In genomic region chr3:96263558-96264403, GRCm38 (mm10) we compare ENCODE assay signal across 9 mouse cellular contexts. TPM values are rescaled to one million over a fixed set of nuclear protein-coding genes. Genes with fewer than 3 reads are reported as not detected.
DNase-seq lines count a peak whose midpoint lies in the region; ATAC-seq and TF ChIP-seq lines count a peak whose summit lies in the region.
"Had no signal": no experiment of that assay in that cellular context is flagged by ENCODE, and none has a peak within 500 bp of the region (broad histone marks: within the 10 kb centered on the region; RNA-seq: fewer than 3 reads in every experiment).

No protein-coding gene starts in this region.

- DNase-seq in embryo, embryonic 10 days (ENCODE audit: low spot score): peak; percentile 61
- DNase-seq in embryo, embryonic 10.5 days (ENCODE audit: low spot score): no peak
- no peak for DNase-seq in G1E (ENCODE audit: low spot score)
- DNase-seq in embryonic facial prominence, embryonic 11.5 days (ENCODE audit: low spot score): peak; percentile 65
- peak; percentile 70 to 77 for DNase-seq in heart, postnatal 10 days
- DNase-seq in layer of hippocampus, postnatal 10 days (ENCODE audit: low spot score in 2 of 2): peak; percentile 29 to 47

- H3K4me3 ChIP-seq in G1E (ENCODE audit: low read depth, low read length): peak overlapping the region; percentile 75
- H3K4me3 ChIP-seq in embryonic facial prominence, embryonic 11.5 days (ENCODE audit: low read depth, low read length): peak overlapping the region; percentile 55
- peak overlapping the region; percentile 68 for H3K4me3 ChIP-seq in stomach, embryonic 16.5 days (replicated peaks; ENCODE audit: low read length)

- intact Hi-C loops in heart, postnatal 10 days (cut with DNase I): no loop called here

- ATAC-seq in G1E (ENCODE audit: extremely low read depth, insufficient number of reproducible peaks, low FRiP score, poor library complexity, severe bottlenecking): no peak
- no peak for ATAC-seq in embryonic facial prominence, embryonic 11.5 days (replicated peaks; ENCODE audit: insufficient number of reproducible peaks, low FRiP score, low TSS enrichment, low read depth)
- 0 out of 2 replicates have a peak, but pooled peaks have one; percentile 9 for ATAC-seq in megakaryocyte-erythroid progenitor cell, adult 5-6 weeks (replicated peaks; ENCODE audit: low FRiP score, low TSS enrichment, poor library complexity, severe bottlenecking)
- ATAC-seq in stomach, embryonic 16.5 days (ENCODE audit: insufficient read depth, low FRiP score): no peak

- peak overlapping the region; percentile 58 for H3K4me2 ChIP-seq in embryonic facial prominence, embryonic 11.5 days (ENCODE audit: low read depth, low read length)
- H3K4me2 ChIP-seq in stomach, embryonic 16.5 days (ENCODE audit: low read depth, low read length): peak overlapping the region; percentile 83

- H3K4me1 ChIP-seq in G1E (ENCODE audit: insufficient read depth, low read depth, low read length): peaks cover 62% of the 10 kb centered on the region
- H3K4me1 ChIP-seq in embryonic facial prominence, embryonic 11.5 days (ENCODE audit: control insufficient read depth, insufficient read depth, low read length): no peaks in the 10 kb centered on the region; the same call in 1 of the 2 replicates
- H3K4me1 ChIP-seq in stomach, embryonic 16.5 days (ENCODE audit: control insufficient read depth, insufficient read depth, low read length): peaks cover 25% of the 10 kb centered on the region

- H3K36me3 ChIP-seq in G1E (replicated peaks): no peaks in the 10 kb centered on the region
- no peaks in the 10 kb centered on the region for H3K36me3 ChIP-seq in embryonic facial prominence, embryonic 11.5 days (replicated peaks; ENCODE audit: control insufficient read depth, insufficient read depth, low read depth, low read length)
- H3K36me3 ChIP-seq in stomach, embryonic 16.5 days (ENCODE audit: control insufficient read depth, insufficient read depth, low read length): no peaks in the 10 kb centered on the region

- H3K9ac ChIP-seq in embryonic facial prominence, embryonic 11.5 days (replicated peaks; ENCODE audit: low read length): peak overlapping the region; percentile 75
- H3K9ac ChIP-seq in stomach, embryonic 16.5 days (ENCODE audit: low read length): peak overlapping the region; percentile 86

- no peak for TF ChIP-seq CTCF in G1E (IDR thresholded peaks at IDR 0.05; ENCODE audit: low read depth, low read length)

- WGBS in embryonic facial prominence, embryonic 11.5 days: 8% methylated on average over 27 of the region's 27 CpGs
- 5% methylated on average over 27 of the region's 27 CpGs for WGBS in stomach, embryonic 16.5 days

- H3K27ac ChIP-seq in embryonic facial prominence, embryonic 11.5 days (replicated peaks; ENCODE audit: low read depth, low read length): peak overlapping the region; percentile 98
- peak overlapping the region; percentile 99 for H3K27ac ChIP-seq in stomach, embryonic 16.5 days (ENCODE audit: low read length)

- no peaks in the 10 kb centered on the region for H3K27me3 ChIP-seq in G1E (ENCODE audit: insufficient read depth, low read length)
- no peaks in the 10 kb centered on the region for H3K27me3 ChIP-seq in embryonic facial prominence, embryonic 11.5 days (ENCODE audit: control insufficient read depth, insufficient read depth, low read length)
- H3K27me3 ChIP-seq in stomach, embryonic 16.5 days (ENCODE audit: control insufficient read depth, insufficient read depth, low read length): no peaks in the 10 kb centered on the region

- no peaks in the 10 kb centered on the region for H3K9me3 ChIP-seq in G1E (replicated peaks)
- no peaks in the 10 kb centered on the region for H3K9me3 ChIP-seq in embryonic facial prominence, embryonic 11.5 days (replicated peaks; ENCODE audit: control insufficient read depth, low read length)
- H3K9me3 ChIP-seq in stomach, embryonic 16.5 days (replicated peaks; ENCODE audit: control insufficient read depth, low read length): no peaks in the 10 kb centered on the region

RNA-seq across cellular contexts. Expression of gene Hist2h4, which starts 0.7 kb away (rescaled TPM):
- total RNA-seq in G1E (2014; fragmentation: Nextera tagmentation) (490 and 543 TPM in 2 replicates), G1E (2017) (66.6 and 93.8 TPM in 2 replicates)
- 1.8 and 9.3 TPM in 2 replicates for polyA plus RNA-seq in G1E (2012)
- polyA plus RNA-seq in embryonic facial prominence, embryonic 11.5 days (2014; fragmentation: Nextera tagmentation; extraction: Ambion mirVana): 4.4 TPM in 2 replicates
- 10 to 100 TPM; 49.8 to 51.8 TPM for total RNA-seq in heart, postnatal 10 days (2021)
- total RNA-seq in layer of hippocampus, postnatal 10 days (2021): 10 to 100 TPM; 32.6 to 33.2 TPM
- total RNA-seq in megakaryocyte-erythroid progenitor cell, adult 5-6 weeks (2014; fragmentation: Nextera tagmentation): 76.1 and 135 TPM in 2 replicates
- total RNA-seq in megakaryocyte-erythroid progenitor cell, adult 5-6 weeks (2017): 49.9 and 105 TPM in 2 replicates
- polyA plus RNA-seq in stomach, embryonic 16.5 days (2015; fragmentation: Nextera tagmentation; extraction: Ambion mirVana): 7.8 and 8.6 TPM in 2 replicates

RNA-seq across cellular contexts. Expression of gene Hist2h3b, which starts 4.7 kb away (rescaled TPM):
- total RNA-seq in G1E (2014; fragmentation: Nextera tagmentation) (2,573 and 2,582 TPM in 2 replicates), G1E (2017) (465 and 1,341 TPM in 2 replicates)
- polyA plus RNA-seq in G1E (2012): 16.2 and 95.7 TPM in 2 replicates
- 79.1 and 90.2 TPM in 2 replicates for polyA plus RNA-seq in embryonic facial prominence, embryonic 11.5 days (2014; fragmentation: Nextera tagmentation; extraction: Ambion mirVana)
- 100 to 1,000 TPM; 369 to 427 TPM for total RNA-seq in heart, postnatal 10 days (2021)
- 100 to 1,000 TPM; 161 to 165 TPM for total RNA-seq in layer of hippocampus, postnatal 10 days (2021)
- 432 and 521 TPM in 2 replicates for total RNA-seq in megakaryocyte-erythroid progenitor cell, adult 5-6 weeks (2014; fragmentation: Nextera tagmentation)
- 172 and 646 TPM in 2 replicates for total RNA-seq in megakaryocyte-erythroid progenitor cell, adult 5-6 weeks (2017)
- 29.8 and 39.2 TPM in 2 replicates for polyA plus RNA-seq in stomach, embryonic 16.5 days (2015; fragmentation: Nextera tagmentation; extraction: Ambion mirVana)

RNA-seq across cellular contexts. Expression of gene Hist2h2bb, which starts 5.8 kb away (rescaled TPM):
- total RNA-seq in G1E (2014; fragmentation: Nextera tagmentation): 2,071 and 2,480 TPM in 2 replicates
- total RNA-seq in G1E (2017): 8,098 and 8,372 TPM in 2 replicates
- 0.29 and 0.75 TPM in 2 replicates for polyA plus RNA-seq in G1E (2012)
- 18.6 and 25.6 TPM in 2 replicates for polyA plus RNA-seq in embryonic facial prominence, embryonic 11.5 days (2014; fragmentation: Nextera tagmentation; extraction: Ambion mirVana)
- total RNA-seq in heart, postnatal 10 days (2021): 100 to 1,000 TPM; 376 to 419 TPM
- total RNA-seq in layer of hippocampus, postnatal 10 days (2021): 100 to 1,000 TPM; 211 to 217 TPM
- 1,021 and 1,485 TPM in 2 replicates for total RNA-seq in megakaryocyte-erythroid progenitor cell, adult 5-6 weeks (2014; fragmentation: Nextera tagmentation)
- 6,042 and 11,084 TPM in 2 replicates for total RNA-seq in megakaryocyte-erythroid progenitor cell, adult 5-6 weeks (2017)
- polyA plus RNA-seq in stomach, embryonic 16.5 days (2015; fragmentation: Nextera tagmentation; extraction: Ambion mirVana): 7.3 and 12.4 TPM in 2 replicates

RNA-seq across cellular contexts. Expression of gene Hist2h3c1, which starts 17.3 kb away (rescaled TPM):
- 21.7 and 42.6 TPM in 2 replicates for total RNA-seq in G1E (2014; fragmentation: Nextera tagmentation)
- 9.1 and 9.9 TPM in 2 replicates for total RNA-seq in G1E (2017)
- polyA plus RNA-seq in G1E (2012): not detected in 2 replicates
- polyA plus RNA-seq in embryonic facial prominence, embryonic 11.5 days (2014; fragmentation: Nextera tagmentation; extraction: Ambion mirVana): 0.50 and 1.8 TPM in 2 replicates
- total RNA-seq in heart, postnatal 10 days (2021): under 1 TPM in 1 of 2 experiments, not detected in 1; 0.22 TPM
- not detected for total RNA-seq in layer of hippocampus, postnatal 10 days (2021)
- total RNA-seq in megakaryocyte-erythroid progenitor cell, adult 5-6 weeks (2014; fragmentation: Nextera tagmentation): 2.9 and 4.4 TPM in 2 replicates
- total RNA-seq in megakaryocyte-erythroid progenitor cell, adult 5-6 weeks (2017): not detected in 2 replicates
- polyA plus RNA-seq in stomach, embryonic 16.5 days (2015; fragmentation: Nextera tagmentation; extraction: Ambion mirVana): 1.3 and 2.1 TPM in 2 replicates
- total RNA-seq: layer of hippocampus, postnatal 14 days had no signal

RNA-seq across cellular contexts. Expression of gene Hist2h2aa1, which starts 18.5 kb away (rescaled TPM):
- 124 and 563 TPM in 2 replicates for total RNA-seq in G1E (2014; fragmentation: Nextera tagmentation)
- total RNA-seq in G1E (2017): 3,915 and 5,191 TPM in 2 replicates
- 0.79 and 7.3 TPM in 2 replicates for polyA plus RNA-seq in G1E (2012)
- 7.0 and 15.3 TPM in 2 replicates for polyA plus RNA-seq in embryonic facial prominence, embryonic 11.5 days (2014; fragmentation: Nextera tagmentation; extraction: Ambion mirVana)
- 10 to 100 TPM; 21.8 to 28.9 TPM for total RNA-seq in heart, postnatal 10 days (2021)
- 10 to 100 TPM in 1 of 2 experiments, 1 to 10 TPM in 1; 6.0 to 16.1 TPM for total RNA-seq in layer of hippocampus, postnatal 10 days (2021)
- total RNA-seq in megakaryocyte-erythroid progenitor cell, adult 5-6 weeks (2014; fragmentation: Nextera tagmentation): 17.9 and 44.2 TPM in 2 replicates
- total RNA-seq in megakaryocyte-erythroid progenitor cell, adult 5-6 weeks (2017): 5,412 and 6,422 TPM in 2 replicates
- 19.4 and 20.8 TPM in 2 replicates for polyA plus RNA-seq in stomach, embryonic 16.5 days (2015; fragmentation: Nextera tagmentation; extraction: Ambion mirVana)

Comparison
In these comparisons a context has a peak if more than half of its experiments do, and no peak if none do; other contexts are left out.
1. DNase-seq: peak in embryo, embryonic 10 days (single experiment), embryonic facial prominence, embryonic 11.5 days (single experiment), heart, postnatal 10 days (2 of 2) and layer of hippocampus, postnatal 10 days (2 of 2); none in embryo, embryonic 10.5 days (single experiment) and G1E (single experiment).
2. Peak in every context shown above with its lines, with median percentiles within 50 percentile points of each other: H3K4me3 ChIP-seq.